Mouse (Mus musculus): Measurements from ENCODE around the gene Agl.

Agl gene

GRCm38 (mm10) chr3:116807811-116808506 lies at the start of gene Agl:
TSS of gene Agl (minus strand) at chr3:116808166.
- in situ Hi-C loops (cut with MseI, MboI), result no loop called here

- in situ Hi-C loops (cut with MseI, MboI), result no loop called here
Measured at GRCm38 (mm10) chr3:116857611-116858010, 49.6 kb upstream of the Agl start.

GRCm38 (mm10) chr3:116852421-116852820 lies 44.5 kb upstream of the Agl start:
- in situ Hi-C loops (cut with MseI, MboI), result no loop called here

GRCm38 (mm10) chr3:116850376-116850775 lies 42.4 kb upstream of the Agl start:
- in situ Hi-C loops (cut with MseI, MboI), result no loop called here

- in situ Hi-C loops (cut with MseI, MboI), result no loop called here
Measured at GRCm38 (mm10) chr3:116848936-116849335, 41.0 kb upstream of the Agl start.

GRCm38 (mm10) chr3:116848099-116848498 lies 40.1 kb upstream of the Agl start:
- in situ Hi-C loops (cut with MseI, MboI), result no loop called here

- in situ Hi-C loops (cut with MseI, MboI), result no loop called here
Measured at GRCm38 (mm10) chr3:116846084-116846483, 38.1 kb upstream of the Agl start.

GRCm38 (mm10) chr3:116844880-116845579 lies 37.1 kb upstream of the Agl start:
- in situ Hi-C loops (cut with MseI, MboI), result no loop called here

- in situ Hi-C loops (cut with MseI, MboI), result no loop called here
Measured at GRCm38 (mm10) chr3:116841311-116841710, 33.3 kb upstream of the Agl start.

GRCm38 (mm10) chr3:116836681-116837475 lies 28.9 kb upstream of the Agl start:
- in situ Hi-C loops (cut with MseI, MboI), result loop anchor here in 1 of 2 experiments (10.0 kb wide), 1 partner anchor 62 kb away; no protein-coding TSS in a partner anchor

GRCm38 (mm10) chr3:116835770-116836680 lies 28.1 kb upstream of the Agl start:
- in situ Hi-C loops (cut with MseI, MboI), result loop anchor here in 1 of 2 experiments (10.0 kb wide), 1 partner anchor 61 kb away; no protein-coding TSS in a partner anchor

- in situ Hi-C loops (cut with MseI, MboI), result loop anchor here in 1 of 2 experiments (10.0 kb wide), 1 partner anchor 61 kb away; no protein-coding TSS in a partner anchor
Measured at GRCm38 (mm10) chr3:116835350-116835749, 27.4 kb upstream of the Agl start.

GRCm38 (mm10) chr3:116834241-116834640 lies 26.3 kb upstream of the Agl start:
- in situ Hi-C loops (cut with MseI, MboI), result loop anchor here in 1 of 2 experiments (10.0 kb wide), 1 partner anchor 59 kb away; no protein-coding TSS in a partner anchor

- in situ Hi-C loops (cut with MseI, MboI), result loop anchor here in 1 of 2 experiments (10.0 kb wide), 1 partner anchor 59 kb away; no protein-coding TSS in a partner anchor
Measured at GRCm38 (mm10) chr3:116833491-116833890, 25.5 kb upstream of the Agl start.

- in situ Hi-C loops (cut with MseI, MboI), result loop anchor here in 1 of 2 experiments (10.0 kb wide), 1 partner anchor 58 kb away; no protein-coding TSS in a partner anchor
Measured at GRCm38 (mm10) chr3:116832526-116833310, 24.8 kb upstream of the Agl start.

- in situ Hi-C loops (cut with MseI, MboI), result loop anchor here in 1 of 2 experiments (10.0 kb wide), 1 partner anchor 57 kb away; no protein-coding TSS in a partner anchor
Measured at GRCm38 (mm10) chr3:116831324-116831723, 23.4 kb upstream of the Agl start.

GRCm38 (mm10) chr3:116829274-116829920 lies 21.4 kb upstream of the Agl start:
- in situ Hi-C loops (cut with MseI, MboI), result loop anchor here in 1 of 2 experiments (5.0 kb wide), 1 partner anchor 42 kb away; no protein-coding TSS in a partner anchor

GRCm38 (mm10) chr3:116826471-116827215 lies 18.7 kb upstream of the Agl start:
- in situ Hi-C loops (cut with MseI, MboI), result loop anchor here in 1 of 2 experiments (5.0 kb wide), 1 partner anchor 39 kb away; no protein-coding TSS in a partner anchor

All from mouse trophoblast stem cell (cell line).